Mouse (Mus musculus): ENCODE data around the gene Gm17490.
"Not testable (repeated sequence)": the region's sequence is repeated elsewhere in the genome, so short reads cannot be mapped to it uniquely, and the experiment has no call there.

Gene Gm17490

DNA sequence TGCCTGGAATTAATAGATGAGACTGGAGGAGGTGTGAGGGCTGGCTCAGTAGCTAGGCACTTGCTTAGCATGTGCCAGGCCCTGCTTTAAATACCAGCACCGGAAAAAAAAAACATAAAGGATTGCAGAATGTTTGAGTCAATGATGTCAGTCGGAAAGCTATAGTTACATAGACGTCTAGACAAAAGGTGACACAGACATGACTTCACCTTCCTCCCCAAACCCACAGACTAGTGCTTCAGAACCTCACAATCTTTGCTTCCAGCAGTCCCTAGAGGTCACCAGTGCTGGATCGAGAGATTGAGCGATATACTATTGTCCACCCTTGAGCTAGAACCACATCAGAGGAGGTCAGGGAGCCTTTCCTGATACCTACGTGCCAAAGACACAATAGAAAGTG lies 9.0 kb upstream of the Gm17490 start:
- DNase-seq (ENCODE audit: low spot score in 2 of 2) = no peak

DNA sequence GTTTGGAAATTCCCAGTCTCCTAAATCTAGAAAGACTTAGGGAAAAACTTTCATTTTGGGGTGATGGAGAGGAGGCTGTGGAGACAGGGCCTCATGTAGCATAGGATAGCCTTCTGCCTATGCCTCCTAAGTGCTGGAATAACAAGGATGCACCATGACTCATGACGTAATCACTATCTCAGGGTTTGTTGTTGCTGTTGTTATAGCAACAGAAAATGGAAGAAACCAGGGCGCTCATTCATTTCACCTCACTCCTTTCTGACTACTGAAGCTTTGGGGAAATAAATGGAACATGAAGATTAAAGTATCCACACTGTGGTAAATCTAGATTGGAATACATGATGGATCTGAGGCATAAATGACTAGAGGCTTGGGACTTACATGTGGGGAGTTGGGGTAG lies 2.3 kb downstream of the Gm17490 start:
- no peak for DNase-seq (ENCODE audit: low spot score in 2 of 2)

DNA sequence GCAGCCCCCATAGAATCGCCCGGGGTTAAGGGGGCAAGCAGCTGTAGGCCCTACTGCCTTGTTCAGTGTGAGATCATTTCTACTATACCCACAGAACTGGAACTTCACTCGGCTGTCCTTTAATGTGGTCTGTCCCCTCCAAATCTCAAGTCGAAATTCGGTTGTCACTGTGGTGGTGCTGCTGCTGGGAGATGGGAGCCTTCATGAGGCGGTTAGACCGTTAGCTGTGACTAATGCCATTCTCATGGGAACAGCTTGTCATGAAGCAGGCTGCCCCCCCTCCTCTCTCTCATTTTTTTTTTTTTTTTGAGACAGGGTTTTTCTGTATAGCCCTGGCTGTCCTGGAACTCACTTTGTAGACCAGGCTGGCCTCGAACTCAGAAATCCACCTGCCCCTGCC lies 2.9 kb downstream of the Gm17490 start:
- DNase-seq (ENCODE audit: low spot score in 2 of 2) = no peak

DNA sequence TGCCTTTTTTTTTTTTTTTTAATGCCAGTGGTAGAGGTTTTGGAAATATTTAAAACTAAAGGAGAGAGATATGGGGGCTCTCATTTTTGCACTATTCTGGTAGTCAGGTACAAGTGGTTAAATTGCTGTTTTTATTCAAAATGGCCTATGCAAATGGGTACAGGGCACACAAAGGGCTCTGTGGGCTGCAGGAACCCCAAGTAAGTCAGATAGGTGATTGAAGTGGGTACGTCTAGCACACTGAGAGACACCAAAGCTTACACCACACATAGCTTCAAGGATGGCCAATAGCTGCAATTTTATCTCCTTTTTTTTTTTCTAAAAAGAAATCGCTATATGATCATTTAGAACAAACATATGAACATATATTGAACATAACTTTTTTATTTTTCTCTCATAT lies 6.5 kb downstream of the Gm17490 start:
- DNase-seq (ENCODE audit: low spot score in 2 of 2) = no peak

- DNase-seq (ENCODE audit: low spot score in 2 of 2) = no peak
Observed at GRCm38 (mm10) chr2:11616846-11617245, 9.2 kb downstream of the Gm17490 start.

- not testable (repeated sequence) for DNase-seq (ENCODE audit: low spot score in 2 of 2)
Observed at GRCm38 (mm10) chr2:11612939-11613338, 13.1 kb downstream of the Gm17490 start.

DNA sequence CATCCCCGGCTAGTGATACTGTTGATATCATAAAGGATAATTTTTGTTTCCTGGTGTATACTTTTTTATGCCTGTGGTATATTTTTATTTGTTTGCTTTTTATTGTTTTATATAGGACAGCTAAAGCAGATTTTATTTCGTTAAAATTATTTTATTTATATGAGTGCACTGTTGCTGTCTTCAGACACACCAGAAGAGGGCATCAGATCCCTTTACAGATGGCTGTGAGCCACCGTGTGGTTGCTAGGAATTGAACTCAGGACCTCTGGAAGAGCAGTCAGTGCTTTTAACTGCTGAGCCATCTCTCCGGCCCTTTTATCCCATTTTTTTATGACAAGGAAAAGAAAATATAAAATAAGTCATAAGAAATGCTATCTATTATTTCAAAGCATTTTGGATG lies 19.3 kb downstream of the Gm17490 start:
- DNase-seq (ENCODE audit: low spot score in 2 of 2) = not testable (repeated sequence)

DNA sequence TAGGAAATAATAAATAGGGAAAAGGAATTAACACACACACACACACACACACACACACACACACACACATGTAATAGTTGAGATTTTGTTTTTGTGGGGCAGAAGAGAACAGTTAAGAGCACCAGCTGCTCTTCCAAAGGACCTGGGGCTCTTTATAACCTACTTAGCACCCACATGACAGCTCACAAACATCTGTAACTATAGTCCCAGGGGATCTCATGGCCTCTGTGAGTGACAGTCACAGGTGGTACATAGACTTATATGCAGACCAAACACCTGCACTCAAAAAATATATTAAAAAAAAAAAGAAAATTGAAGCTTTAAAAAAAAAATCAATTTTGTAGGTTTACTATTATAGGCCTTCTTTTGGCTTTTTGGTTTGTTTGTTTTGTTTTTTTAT lies 21.2 kb downstream of the Gm17490 start:
- no peak for DNase-seq (ENCODE audit: low spot score in 2 of 2)

DNA sequence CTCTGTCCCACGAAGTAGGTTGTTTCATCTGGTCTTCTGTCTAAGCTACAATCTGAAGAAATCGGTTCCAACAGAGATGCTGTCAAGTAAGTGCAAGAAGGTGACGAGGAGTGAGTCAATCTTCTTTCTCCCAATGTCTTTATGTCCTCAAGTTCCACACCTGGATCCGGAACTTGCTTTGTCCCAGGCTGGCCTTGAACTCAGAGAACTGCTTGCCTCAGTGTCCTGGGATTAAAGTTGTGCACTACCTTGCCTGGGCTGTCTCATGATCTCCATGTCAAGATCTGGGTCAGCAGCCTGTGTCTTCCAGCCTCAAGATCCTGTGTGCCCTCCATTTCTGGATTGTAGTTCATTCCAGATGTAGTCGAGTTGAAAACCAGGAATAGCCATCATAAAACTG lies 22.0 kb downstream of the Gm17490 start, which contains the start of gene Rbm17:
Gene Rbm17 (minus strand): TSS at position 101 of the 400 bp plus-strand sequence.
- no peak for DNase-seq (ENCODE audit: low spot score in 2 of 2)

DNA sequence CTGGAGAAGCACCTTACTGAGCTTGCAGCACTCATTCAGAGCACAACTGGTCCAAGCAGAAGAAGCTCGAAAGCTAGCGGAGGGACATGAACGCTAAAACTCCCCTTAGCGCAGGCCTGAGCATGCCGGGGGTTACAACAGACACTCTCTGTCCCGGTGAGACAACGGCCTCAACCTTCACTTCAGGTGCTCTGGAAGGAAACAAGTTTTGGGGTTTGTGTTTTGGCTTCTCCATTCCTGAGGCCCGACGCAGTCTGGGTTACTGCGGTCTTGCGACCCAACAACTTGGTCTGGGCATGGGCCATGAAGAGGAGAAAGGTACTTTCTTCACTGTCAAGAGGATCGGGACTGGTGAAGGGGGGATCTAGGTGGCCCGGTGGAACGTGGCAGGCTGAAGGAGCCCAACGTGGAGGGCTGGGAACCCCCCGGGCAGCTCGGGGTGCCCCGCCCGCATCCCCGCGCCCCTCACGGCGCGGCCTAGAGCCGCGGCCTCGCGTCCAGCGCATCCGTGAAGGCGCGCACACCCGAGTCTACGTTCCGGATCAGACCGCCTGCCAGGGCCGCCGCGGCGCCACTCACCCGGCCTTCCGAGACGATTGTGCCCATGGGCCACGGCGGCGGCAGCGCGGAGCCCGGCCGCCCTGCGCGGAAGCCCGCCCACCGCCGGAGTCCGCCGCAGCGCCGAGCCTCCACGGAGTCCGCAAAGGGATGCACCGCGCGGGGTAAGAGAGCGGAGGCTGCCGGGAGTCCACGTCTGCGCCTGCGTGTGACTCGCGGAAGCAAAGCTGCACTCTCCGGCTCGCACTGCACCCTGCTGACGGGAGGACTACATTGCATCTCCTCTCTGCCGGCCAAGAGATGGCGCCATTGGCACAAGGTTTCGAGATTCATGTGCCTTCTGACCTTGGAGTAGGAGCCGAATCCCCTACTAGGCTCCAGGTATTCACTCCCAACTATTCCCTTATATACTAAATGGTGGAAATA lies 23.3 kb downstream of the Gm17490 start:
- peak; percentile 97 for DNase-seq (ENCODE audit: low spot score in 2 of 2)

GRCm38 (mm10) chr2:11601795-11602194 lies 24.3 kb downstream of the Gm17490 start:
- no peak for DNase-seq (ENCODE audit: low spot score in 2 of 2)

- DNase-seq (ENCODE audit: low spot score in 2 of 2) = no peak
Observed at GRCm38 (mm10) chr2:11597906-11598305, 28.2 kb downstream of the Gm17490 start.

- no peak for DNase-seq (ENCODE audit: low spot score in 2 of 2)
Observed at GRCm38 (mm10) chr2:11596690-11597089, 29.4 kb downstream of the Gm17490 start.

DNA sequence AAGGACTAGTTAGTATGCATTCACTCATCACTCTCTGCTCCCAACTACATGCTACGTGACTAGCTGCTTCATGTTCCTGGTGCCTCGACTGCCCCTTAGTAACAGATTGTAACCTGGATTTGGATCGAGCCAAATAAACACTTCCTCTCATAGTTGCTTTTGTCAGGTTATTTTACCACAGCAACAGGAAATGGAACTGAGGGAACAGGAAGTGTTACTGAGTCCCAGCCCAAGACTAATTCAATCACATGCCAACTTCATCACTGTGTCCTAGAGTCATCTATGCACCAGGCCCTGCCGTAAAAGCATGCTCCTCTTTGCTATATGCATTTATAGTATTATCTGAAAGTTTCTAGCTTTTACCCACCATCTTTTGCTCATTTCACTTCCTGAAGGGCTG lies 38.1 kb downstream of the Gm17490 start:
- no peak for DNase-seq (ENCODE audit: low spot score in 2 of 2)

GRCm38 (mm10) chr2:11579399-11579798 lies 46.7 kb downstream of the Gm17490 start:
- DNase-seq (ENCODE audit: low spot score in 2 of 2) = no peak

GRCm38 (mm10) chr2:11578187-11578586 lies 47.9 kb downstream of the Gm17490 start:
- no peak for DNase-seq (ENCODE audit: low spot score in 2 of 2)
